8 mouse cellular contexts compared by ENCODE assay signal in the genomic region with DNA sequence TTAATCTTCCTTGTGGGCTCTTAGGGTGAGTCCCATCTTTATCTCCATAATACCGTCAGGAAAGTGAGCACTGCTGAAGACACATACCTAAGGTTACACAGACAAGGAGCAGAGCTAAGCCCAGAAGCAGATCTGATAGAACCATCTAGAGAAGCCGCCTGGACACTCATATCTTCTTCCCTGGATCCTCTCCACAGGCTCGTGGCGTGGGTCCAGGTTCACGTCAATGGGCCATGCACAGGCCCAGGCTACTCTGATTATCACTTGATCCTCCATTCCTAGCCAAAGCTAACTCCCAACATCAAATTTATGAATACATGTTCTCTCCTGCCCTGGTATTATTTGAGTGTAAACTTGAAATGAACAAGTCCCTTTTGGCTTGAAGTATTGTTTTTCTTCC.
"Had no signal": no experiment of that assay in that cellular context is flagged by ENCODE, and none has a peak within 500 bp of the region (broad histone marks: within the 10 kb centered on the region; RNA-seq: fewer than 3 reads in every experiment).

No protein-coding gene starts in this region.

- DNase-seq: liver, postnatal 0 days; lung, adult 2 months; lung, postnatal 14 days; lung, postnatal 36 days; right cerebral cortex, postnatal 14 days; thymus, adult 2 months; thymus, postnatal 25 days; thymus, postnatal 4 days had no signal
